Mouse (Mus musculus) MEL (cell line): Measurements from ENCODE around the gene Mkln1. TPM values are rescaled to one million over a fixed set of nuclear protein-coding genes. Genes with fewer than 3 reads are reported as not detected.

Experiments
- DNase-seq: peaks from one replicate; pipeline ENCODE4 v3.0.0; 2011; ENCODE audit warnings: low read depth, low spot score
- H3K27ac ChIP-seq: 2 replicates; pipeline ENCODE4 v1.5.1; 2012; ENCODE audit warnings: low read depth, mild to moderate bottlenecking, control low read depth, low read length, moderate library complexity; ENCODE audit not compliant: control insufficient read depth
- H3K27me3 ChIP-seq, 2 experiments: fragments of 150-350 bp in 1 of 2; sonication (generic) in 1 of 2; 2 replicates each; pipeline ENCODE4 v1.6.1; 2012; ENCODE audit warnings: low read length in 2 of 2, mild to moderate bottlenecking in 2 of 2, improper control_type of control experiment in 1 of 2, moderate library complexity in 1 of 2; ENCODE audit not compliant: insufficient read depth in 2 of 2, control insufficient read depth in 1 of 2
- H3K36me3 ChIP-seq, 2 experiments: 2 replicates each; pipeline ENCODE4 v1.6.1; 2012 to 2014; ENCODE audit warnings: low read length in 2 of 2, improper control_type of control experiment in 1 of 2, inconsistent platforms in 1 of 2, mild to moderate bottlenecking in 1 of 2; ENCODE audit not compliant: insufficient read depth in 2 of 2, control insufficient read depth in 1 of 2
- H3K4me1 ChIP-seq, 2 experiments: fragments of 150-350 bp in 1 of 2; sonication (generic) in 1 of 2; 2 replicates each; pipeline ENCODE4 v1.6.1; 2012; ENCODE audit warnings: low read length in 2 of 2, improper control_type of control experiment in 1 of 2, mild to moderate bottlenecking in 1 of 2; ENCODE audit not compliant: insufficient read depth in 2 of 2, control insufficient read depth in 1 of 2
- H3K4me3 ChIP-seq, 2 experiments: fragments of 150-350 bp in 1 of 2; sonication (generic) in 1 of 2; 2 replicates each; pipeline ENCODE4 v1.5.1; 2012; ENCODE audit warnings: low read depth in 2 of 2, low read length in 2 of 2, mild to moderate bottlenecking in 2 of 2, moderate library complexity in 2 of 2, control low read depth in 1 of 2, improper control_type of control experiment in 1 of 2; ENCODE audit not compliant: control insufficient read depth in 1 of 2, insufficient read depth in 1 of 2
- H3K79me2 ChIP-seq: 2 replicates; pipeline ENCODE4 v1.6.1; 2012; ENCODE audit warnings: mild to moderate bottlenecking, low read length, moderate library complexity; ENCODE audit not compliant: control insufficient read depth, poor library complexity, insufficient read depth
- H3K9ac ChIP-seq: 2 replicates; pipeline ENCODE4 v1.6.1; 2012; ENCODE audit warnings: low read depth, mild to moderate bottlenecking, control low read depth, low read length, moderate library complexity; ENCODE audit not compliant: control insufficient read depth, poor library complexity, severe bottlenecking
- H3K9me3 ChIP-seq: fragments of 150-350 bp; sonication (generic); replicated peaks from 2 replicates; pipeline ENCODE4 v1.6.1; 2012; ENCODE audit warnings: mild to moderate bottlenecking, low read length, improper control_type of control experiment, moderate library complexity; ENCODE audit not compliant: insufficient read depth
- BHLHE40 ChIP-seq: IDR thresholded peaks from 2 replicates; pipeline ENCODE4 v1.6.1; 2012; ENCODE audit warnings: low read depth, mild to moderate bottlenecking, inconsistent platforms, low read length, improper control_type of control experiment, borderline replicate concordance
- CTCF ChIP-seq, 3 experiments: IDR thresholded peaks in 2 of 3; conservative IDR thresholded peaks in 1 of 3; 2 replicates each; pipeline ENCODE4 v1.5.1; 2011 to 2012; ENCODE audit warnings: low read length in 3 of 3, low read depth in 2 of 3, mild to moderate bottlenecking in 2 of 3, improper control_type of control experiment in 1 of 3, inconsistent platforms in 1 of 3, mixed read lengths in 1 of 3, moderate library complexity in 1 of 3; ENCODE audit not compliant: control insufficient read depth in 1 of 3, insufficient read depth in 1 of 3, poor library complexity in 1 of 3, severe bottlenecking in 1 of 3
- ELF1 ChIP-seq: IDR thresholded peaks from 2 replicates; pipeline ENCODE4 v1.6.1; 2014; ENCODE audit warnings: low read depth, mild to moderate bottlenecking, inconsistent platforms, low read length, improper control_type of control experiment, moderate library complexity
- ETS1 ChIP-seq: IDR thresholded peaks from 2 replicates; pipeline ENCODE4 v1.6.1; 2012; ENCODE audit warnings: low read depth, mild to moderate bottlenecking, inconsistent platforms, low read length, improper control_type of control experiment, moderate library complexity
- GABPA ChIP-seq: IDR thresholded peaks from 2 replicates; pipeline ENCODE4 v1.6.1; 2012; ENCODE audit warnings: low read depth, mild to moderate bottlenecking, inconsistent platforms, low read length, improper control_type of control experiment, moderate library complexity
- JUND ChIP-seq: IDR thresholded peaks from 2 replicates; pipeline ENCODE4 v1.6.1; 2011; ENCODE audit warnings: low read depth, mild to moderate bottlenecking, improper control_type of control experiment, low read length
- MAFK ChIP-seq: IDR thresholded peaks from 2 replicates; pipeline ENCODE4 v1.6.1; 2011; ENCODE audit warnings: low read depth, mild to moderate bottlenecking, low read length, improper control_type of control experiment, borderline replicate concordance
- MAX ChIP-seq: IDR thresholded peaks from 2 replicates; pipeline ENCODE4 v1.6.1; 2011; ENCODE audit warnings: low read length, improper control_type of control experiment
- MAZ ChIP-seq: IDR thresholded peaks from 2 replicates; pipeline ENCODE4 v1.6.1; 2012; ENCODE audit warnings: low read depth, mild to moderate bottlenecking, inconsistent platforms, low read length, improper control_type of control experiment
- MXI1 ChIP-seq: IDR thresholded peaks from 2 replicates; pipeline ENCODE4 v1.6.1; 2011; ENCODE audit warnings: mild to moderate bottlenecking, low read depth, low read length, improper control_type of control experiment
- MYB ChIP-seq: IDR thresholded peaks from 2 replicates; pipeline ENCODE4 v1.6.1; 2011; ENCODE audit warnings: mild to moderate bottlenecking, low read depth, low read length, improper control_type of control experiment
- MYC ChIP-seq: IDR thresholded peaks from 2 replicates; pipeline ENCODE4 v1.6.1; 2011; ENCODE audit warnings: low read depth, mild to moderate bottlenecking, low read length, improper control_type of control experiment, moderate library complexity
- RAD21 ChIP-seq: IDR thresholded peaks from 2 replicates; pipeline ENCODE4 v1.6.1; 2011; ENCODE audit warnings: mild to moderate bottlenecking, low read depth, low read length, improper control_type of control experiment
- RCOR1 ChIP-seq: IDR thresholded peaks from 2 replicates; pipeline ENCODE4 v1.6.1; 2012; ENCODE audit warnings: low read depth, mild to moderate bottlenecking, inconsistent platforms, low read length, improper control_type of control experiment
- SIN3A ChIP-seq: IDR thresholded peaks from 2 replicates; pipeline ENCODE4 v1.6.1; 2012; ENCODE audit warnings: low read length, improper control_type of control experiment, inconsistent platforms
- TAL1 ChIP-seq: IDR thresholded peaks from 2 replicates; pipeline ENCODE4 v1.6.1; 2012; ENCODE audit warnings: mild to moderate bottlenecking, inconsistent platforms, low read length, moderate library complexity, mixed read lengths
- USF1 ChIP-seq: IDR thresholded peaks from 2 replicates; pipeline ENCODE4 v1.6.1; 2014; ENCODE audit warnings: low read depth, mild to moderate bottlenecking, inconsistent platforms, low read length, improper control_type of control experiment, moderate library complexity
- ZKSCAN1 ChIP-seq: IDR thresholded peaks from 2 replicates; pipeline ENCODE4 v1.6.1; 2012; ENCODE audit warnings: low read depth, mild to moderate bottlenecking, inconsistent platforms, low read length, improper control_type of control experiment, moderate library complexity
- polyA plus RNA-seq, 2 experiments: library from polyadenylated mRNA; stranded (reverse) in 1 of 2; unstranded in 1 of 2; fragments of >175 nt in 1 of 2; fragments of >200 nt in 1 of 2; gene quantifications; 2 replicates each; pipeline versions ENCODE4 v1.2.1 to v1.2.4; 2012; ENCODE audit warnings: low replicate concordance in 2 of 2, low read depth in 1 of 2; ENCODE audit not compliant: insufficient read length in 2 of 2, insufficient read depth in 1 of 2, missing spikeins in 1 of 2
- total RNA-seq: library from RNA; depleted of rRNA; stranded (reverse); fragments of 300-350 nt; gene quantifications from 2 replicates; pipeline ENCODE4 v1.2.3, GENCODE M21; 2012

Mkln1 gene
- total and polyA plus RNA-seq, 3 experiments: 115 to 187 (median 135) TPM

GRCm38 (mm10) chr6:31398431-31399205, at the start of gene Mkln1 (continued):
- TF ChIP-seq BHLHE40: no peak
- no peak; the same call in 1 of the 2 replicates for TF ChIP-seq SIN3A
- TF ChIP-seq MYC: no peak
- no peak for TF ChIP-seq JUND

- H3K27ac ChIP-seq: no peak overlapping the region
- no peaks in the 10 kb centered on the region for H3K79me2 ChIP-seq
- no peak overlapping the region for H3K9ac ChIP-seq
- H3K36me3 ChIP-seq: no peaks in the 10 kb centered on the region
- TF ChIP-seq GABPA: no peak
- H3K4me1 ChIP-seq: no peaks in the 10 kb centered on the region
- H3K4me3 ChIP-seq: no peak overlapping the region
- H3K9me3 ChIP-seq: no peaks in the 10 kb centered on the region
- no peaks in the 10 kb centered on the region; a peak in 1 of 4 replicates for H3K27me3 ChIP-seq
- no peak for DNase-seq
These were observed 41.9 kb upstream of the Mkln1 start for GRCm38 (mm10) chr6:31356444-31357191.

GRCm38 (mm10) chr6:31357286-31357685, 41.2 kb upstream of the Mkln1 start:
- H3K9ac ChIP-seq: no peak overlapping the region
- H3K9me3 ChIP-seq: no peaks in the 10 kb centered on the region

DNA sequence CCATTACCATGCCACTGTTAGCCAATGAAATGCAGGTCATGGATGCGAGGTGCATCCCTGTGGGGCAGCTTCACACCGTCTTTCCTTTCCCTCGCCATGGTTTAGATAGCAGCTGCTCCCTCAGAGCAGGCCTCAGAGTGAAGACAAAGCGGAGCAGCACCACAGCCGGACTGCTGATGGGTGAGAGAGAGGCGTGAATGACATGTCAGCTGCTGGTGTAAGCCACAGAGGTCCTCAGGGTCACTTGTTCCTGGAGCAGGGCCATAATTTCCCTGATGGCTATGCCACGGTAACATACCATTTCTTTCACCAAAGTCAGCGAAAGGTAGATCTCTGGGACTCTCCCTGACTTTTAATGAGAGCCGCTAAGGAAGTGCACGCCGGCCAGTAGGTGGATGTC, 35.9 kb upstream of the Mkln1 start:
- Histone ChIP-seq H3K27ac (no peak overlapping the region), H3K27me3 (no peaks in the 10 kb centered on the region; a peak in 1 of 4 replicates), H3K9me3 (no peaks in the 10 kb centered on the region), H3K9ac (no peak overlapping the region), H3K4me1 (no peaks in the 10 kb centered on the region), H3K36me3 (no peaks in the 10 kb centered on the region), H3K4me3 (no peak overlapping the region), H3K79me2 (no peaks in the 10 kb centered on the region)
- no peak for DNase-seq
- TF ChIP-seq MAZ: no peak
- no peak for TF ChIP-seq MAFK
- TF ChIP-seq MYB: no peak
- TF ChIP-seq ELF1: no peak
- TF ChIP-seq MYC: no peak
- no peak for TF ChIP-seq TAL1
- no peak for TF ChIP-seq USF1
- no peak for TF ChIP-seq MXI1
- TF ChIP-seq RAD21: no peak
- no peak for TF ChIP-seq ETS1

More at GRCm38 (mm10) chr6:31357286-31357685, 41.2 kb upstream of the Mkln1 start:
- TF ChIP-seq RCOR1 (no peak), SIN3A (no peak), JUND (no peak), ZKSCAN1 (no peak), ETS1 (no peak), MAX (no peak), CTCF (IDR thresholded peaks at IDR 0.05 in 2 of 3, conservative IDR thresholded peaks at IDR 0.05 in 1 of 3; ENCODE audit: control insufficient read depth in 1 of 3, insufficient read depth in 1 of 3, low read depth in 2 of 3, low read length in 3 of 3, poor library complexity in 1 of 3, severe bottlenecking in 1 of 3) (no peak)
- TF ChIP-seq, all 39 proteins: peak for 0
- Histone ChIP-seq H3K79me2 (no peaks in the 10 kb centered on the region), H3K4me1 (no peaks in the 10 kb centered on the region), H3K27ac (no peak overlapping the region), H3K36me3 (no peaks in the 10 kb centered on the region), H3K4me3 (no peak overlapping the region), H3K27me3 (no peaks in the 10 kb centered on the region; a peak in 1 of 4 replicates)
- no peak for DNase-seq
